Mouse (Mus musculus) midbrain, embryonic 16.5 days (tissue): ENCODE data around the gene Serpine3. TPM values are rescaled to one million over a fixed set of nuclear protein-coding genes. Genes with fewer than 3 reads are reported as not detected.

Experiments used
- ATAC-seq: fragments of 200-750 bp; cut with Nextera tagmentation; 2 replicates; pipeline ENCODE4 v1.8.0; 2017; ENCODE audit warnings: moderate TSS enrichment
- H3K27ac ChIP-seq: fragments of 300-500 bp; sonication (generic); 2 replicates; pipeline ENCODE4 v1.5.1; 2014; ENCODE audit warnings: mild to moderate bottlenecking, low read length, mixed read lengths
- H3K27me3 ChIP-seq: fragments of 300-500 bp; sonication (generic); 2 replicates; pipeline ENCODE4 v1.6.1; 2014; ENCODE audit warnings: low read depth, low read length, mixed read lengths; ENCODE audit not compliant: control insufficient read depth, insufficient read depth
- H3K36me3 ChIP-seq: fragments of 300-500 bp; sonication (generic); 2 replicates; pipeline ENCODE4 v1.6.1; 2014; ENCODE audit warnings: mild to moderate bottlenecking, low read length, moderate library complexity, mixed read lengths; ENCODE audit not compliant: control insufficient read depth, insufficient read depth
- H3K4me1 ChIP-seq: fragments of 300-500 bp; sonication (generic); 2 replicates; pipeline ENCODE4 v1.6.1; 2014; ENCODE audit warnings: mild to moderate bottlenecking, low read length, mixed read lengths; ENCODE audit not compliant: control insufficient read depth, insufficient read depth
- H3K4me2 ChIP-seq: fragments of 300-500 bp; sonication (generic); 2 replicates; pipeline ENCODE4 v1.6.1; 2014; ENCODE audit warnings: mild to moderate bottlenecking, low read length, mixed read lengths
- H3K4me3 ChIP-seq: fragments of 300-500 bp; sonication (generic); 2 replicates; pipeline ENCODE4 v1.5.1; 2014; ENCODE audit warnings: low read depth, mild to moderate bottlenecking, low read length, moderate library complexity, mixed read lengths
- H3K9ac ChIP-seq: fragments of 300-500 bp; sonication (generic); 2 replicates; pipeline ENCODE4 v1.6.1; 2014; ENCODE audit warnings: low read depth, low read length, mixed read lengths
- H3K9me3 ChIP-seq: fragments of 300-500 bp; sonication (generic); replicated peaks from 2 replicates; pipeline ENCODE4 v1.6.1; 2014; ENCODE audit warnings: mild to moderate bottlenecking, low read length, mixed read lengths; ENCODE audit not compliant: control insufficient read depth, poor library complexity, severe bottlenecking
- WGBS: fragments of 180-500 bp; shearing (Covaris S2); extraction: QIAGEN DNeasy Blood & Tissue Kit; methylation state at CpG from one replicate; pipeline ENCODE4 v1.1.7; 2014; 5-methylcytosine and 5-hydroxymethylcytosine counted together
- polyA plus RNA-seq: library from polyadenylated mRNA; unstranded; fragments of >200 nt; fragmentation: Nextera tagmentation; extraction: Ambion mirVana; gene quantifications from 2 replicates; pipeline ENCODE4 v1.2.1, GENCODE M21; 2015

The Serpine3 gene
- polyA plus RNA-seq, 1 experiment from 2014 or later = not detected

DNA sequence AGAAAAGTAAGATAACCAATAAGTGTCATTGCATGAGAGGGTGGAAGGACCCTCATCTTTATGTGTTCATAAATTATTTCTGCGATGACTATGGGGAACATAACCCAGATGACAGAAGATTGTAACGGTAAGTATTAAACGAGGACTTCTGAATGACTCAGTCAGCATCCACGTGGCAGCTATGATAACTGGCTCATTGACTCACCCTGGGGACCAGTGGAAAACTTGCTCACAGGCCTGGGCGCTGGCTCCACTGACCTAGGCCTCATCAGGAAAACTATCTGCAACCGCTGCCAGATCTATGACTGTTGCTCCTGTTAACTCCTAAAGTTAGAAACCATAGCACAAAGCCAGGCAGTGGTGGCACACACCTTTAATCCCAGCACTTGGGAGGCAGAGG lies 15.1 kb upstream of the Serpine3 start:
- Histone ChIP-seq H3K4me3 (no peak overlapping the region), H3K36me3 (no peaks in the 10 kb centered on the region), H3K4me2 (no peak overlapping the region), H3K27me3 (no peaks in the 10 kb centered on the region), H3K4me1 (no peaks in the 10 kb centered on the region), H3K9ac (no peak overlapping the region), H3K9me3 (no peaks in the 10 kb centered on the region), H3K27ac (no peak overlapping the region)
- ATAC-seq = no peak
- 89% methylated on average over 6 of the region's 6 CpGs for WGBS

DNA sequence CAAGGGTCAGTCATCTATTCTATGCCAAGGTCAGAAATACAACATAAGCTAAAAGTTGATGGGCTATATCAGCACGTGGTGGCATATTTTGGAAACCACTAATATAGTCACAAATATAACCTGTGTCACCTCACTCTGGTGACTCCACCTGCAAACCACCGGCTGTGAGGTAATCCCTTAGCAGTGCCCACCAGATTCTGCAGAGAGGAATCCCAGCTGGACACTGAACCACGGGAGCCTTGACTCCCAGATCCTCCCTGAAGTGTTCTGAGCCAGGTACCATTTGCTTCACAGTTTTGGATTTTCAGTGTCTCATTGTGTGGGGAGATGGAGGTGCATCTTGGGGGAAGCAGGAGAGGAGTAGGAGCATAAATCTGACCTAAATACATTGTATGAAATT lies 13.1 kb upstream of the Serpine3 start:
- no peaks in the 10 kb centered on the region for H3K4me1 ChIP-seq
- no peak overlapping the region for H3K4me3 ChIP-seq
- H3K27ac ChIP-seq = no peak overlapping the region
- 69% methylated on average over 3 of the region's 3 CpGs for WGBS
- no peak overlapping the region for H3K4me2 ChIP-seq
- no peak overlapping the region for H3K9ac ChIP-seq
- no peaks in the 10 kb centered on the region for H3K36me3 ChIP-seq
- no peaks in the 10 kb centered on the region for H3K9me3 ChIP-seq
- H3K27me3 ChIP-seq = no peaks in the 10 kb centered on the region
- no peak for ATAC-seq

DNA sequence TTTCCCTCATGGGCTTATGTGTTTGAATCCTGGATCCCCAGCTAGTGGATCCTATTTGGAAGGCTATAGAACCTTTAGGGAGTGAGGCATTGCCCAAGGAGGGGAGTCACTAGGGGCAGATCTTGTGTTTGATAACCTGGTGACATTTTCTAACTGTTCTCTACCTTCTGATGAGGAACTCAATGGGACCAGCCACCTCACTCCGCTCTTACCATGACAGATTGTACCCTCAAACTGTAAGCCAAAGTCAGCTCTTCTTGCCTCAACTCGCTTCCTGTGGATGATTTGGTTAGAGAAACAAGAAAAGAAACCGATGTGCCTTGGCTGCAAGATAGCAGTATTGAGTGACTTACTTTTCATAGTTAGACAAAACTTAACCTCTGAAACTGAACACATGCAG lies 11.7 kb upstream of the Serpine3 start:
- Histone ChIP-seq H3K4me1 (no peaks in the 10 kb centered on the region), H3K9ac (no peak overlapping the region), H3K4me2 (no peak overlapping the region), H3K9me3 (no peaks in the 10 kb centered on the region), H3K27ac (no peak overlapping the region), H3K27me3 (no peaks in the 10 kb centered on the region), H3K36me3 (no peaks in the 10 kb centered on the region), H3K4me3 (no peak overlapping the region)
- ATAC-seq = no peak
- WGBS = 92% methylated on average over 3 of the region's 3 CpGs

DNA sequence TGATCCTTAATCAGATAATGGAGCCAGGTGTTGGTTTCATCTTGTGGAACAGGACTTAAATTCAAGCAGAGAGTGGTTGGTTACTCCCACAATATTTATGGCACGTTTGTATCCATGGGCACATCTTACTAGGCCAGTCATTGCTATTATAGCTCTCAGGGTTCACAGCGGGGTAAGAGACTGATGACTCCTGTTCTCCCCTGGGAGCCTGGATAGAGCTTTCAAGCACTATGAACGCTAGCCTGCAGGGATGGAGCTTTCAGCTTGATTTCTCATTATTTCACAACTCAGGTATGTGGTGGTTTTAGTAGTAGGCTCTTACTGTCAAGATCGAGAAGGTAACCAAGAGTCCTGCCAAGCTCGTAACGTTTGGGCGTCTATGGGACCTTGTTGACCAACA lies 7.5 kb upstream of the Serpine3 start:
- ATAC-seq = no peak
- H3K4me3 ChIP-seq = no peak overlapping the region
- 89% methylated on average over 7 of the region's 7 CpGs for WGBS

DNA sequence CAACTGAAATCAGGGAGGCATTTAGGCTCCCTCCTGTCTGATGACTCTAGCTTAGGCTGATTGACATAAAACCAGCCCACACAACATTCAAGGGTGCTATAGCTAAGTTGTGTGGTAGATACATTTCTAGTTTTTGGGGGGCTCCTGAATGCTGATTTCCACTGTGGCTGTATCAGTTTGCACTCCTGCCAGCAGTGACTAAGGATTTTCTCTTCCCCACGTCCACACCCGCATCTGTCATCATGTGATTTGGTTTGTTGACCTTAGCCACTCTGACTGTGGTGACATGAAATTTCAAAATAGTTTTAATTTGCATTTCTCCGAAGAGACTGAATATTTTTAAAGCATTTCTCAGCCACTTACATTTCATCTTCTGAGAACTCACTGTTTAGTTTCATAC lies 6.0 kb upstream of the Serpine3 start:
- WGBS = 75% methylated on average over 3 of the region's 3 CpGs
- no peaks in the 10 kb centered on the region for H3K4me1 ChIP-seq

More for the DNA sequence above, 7.5 kb upstream of the Serpine3 start:
- Histone ChIP-seq H3K9ac (no peak overlapping the region), H3K27me3 (no peaks in the 10 kb centered on the region), H3K4me1 (no peaks in the 10 kb centered on the region), H3K36me3 (no peaks in the 10 kb centered on the region), H3K4me2 (no peak overlapping the region), H3K9me3 (no peaks in the 10 kb centered on the region), H3K27ac (no peak overlapping the region)

DNA sequence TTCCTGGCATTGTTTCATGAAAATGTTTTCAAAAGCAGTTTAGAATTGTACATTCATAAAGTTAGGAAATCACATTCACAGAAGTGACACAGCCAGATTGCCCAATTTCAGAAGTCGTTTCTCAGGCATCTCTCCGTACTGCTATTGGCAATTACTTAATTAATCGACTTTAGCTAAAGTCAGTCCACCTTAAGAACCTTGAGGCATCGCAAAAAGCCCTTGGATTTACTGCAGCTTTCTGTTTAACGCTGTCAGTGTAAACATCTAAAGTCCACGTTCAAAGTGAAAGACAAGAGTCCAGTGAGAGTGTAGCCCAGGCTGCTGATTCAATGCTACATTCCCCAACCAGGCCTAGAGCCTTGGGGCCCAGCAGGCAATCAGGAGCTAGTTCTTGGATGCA lies 1.1 kb upstream of the Serpine3 start:
- H3K9me3 ChIP-seq = no peaks in the 10 kb centered on the region
- no peaks in the 10 kb centered on the region for H3K27me3 ChIP-seq
- 87% methylated on average over 6 of the region's 6 CpGs for WGBS
- no peak overlapping the region for H3K4me2 ChIP-seq
- no peak overlapping the region for H3K4me3 ChIP-seq
- ATAC-seq = no peak
- no peak overlapping the region for H3K9ac ChIP-seq
- H3K27ac ChIP-seq = no peak overlapping the region
- no peaks in the 10 kb centered on the region for H3K4me1 ChIP-seq
- no peaks in the 10 kb centered on the region for H3K36me3 ChIP-seq

More for the DNA sequence above, 6.0 kb upstream of the Serpine3 start:
- Histone ChIP-seq H3K27me3 (no peaks in the 10 kb centered on the region), H3K27ac (no peak overlapping the region), H3K36me3 (no peaks in the 10 kb centered on the region), H3K9me3 (no peaks in the 10 kb centered on the region), H3K9ac (no peak overlapping the region), H3K4me2 (no peak overlapping the region), H3K4me3 (no peak overlapping the region)
- no peak for ATAC-seq

DNA sequence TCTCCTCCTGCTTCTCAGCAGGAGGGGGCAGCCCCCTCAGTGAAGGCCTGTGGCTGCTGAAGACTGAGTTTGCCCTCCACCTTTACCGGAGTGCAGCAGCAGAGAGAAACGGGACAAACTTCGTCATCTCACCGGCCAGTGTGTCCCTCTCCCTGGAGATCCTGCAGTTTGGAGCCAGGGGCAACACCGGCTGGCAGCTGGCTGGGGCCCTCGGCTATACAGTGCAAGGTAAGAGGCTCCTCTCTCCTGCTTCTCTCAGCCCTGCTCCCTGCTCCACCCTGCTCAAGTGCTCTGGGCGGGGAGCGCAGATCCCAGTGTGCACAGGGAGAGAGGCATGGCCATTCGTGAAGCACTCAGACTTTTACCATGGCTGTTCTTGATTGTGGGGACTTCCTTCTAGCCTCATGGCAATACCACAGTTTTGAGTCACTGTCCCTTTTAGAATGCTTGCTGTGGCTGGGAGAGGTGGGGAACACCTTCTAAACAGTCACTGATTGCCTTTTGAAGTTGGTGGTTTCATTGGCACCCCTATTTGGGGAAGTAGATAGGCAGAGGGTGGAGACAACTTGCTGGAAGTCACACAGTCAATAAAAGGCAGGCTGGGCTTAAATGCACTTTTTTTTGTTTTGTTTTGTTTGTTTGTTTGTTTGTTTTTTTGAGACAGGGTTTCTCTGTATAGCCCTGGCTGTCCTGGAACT lies 1.7 kb downstream of the Serpine3 start:
- no peak overlapping the region for H3K4me2 ChIP-seq
- no peak for ATAC-seq
- no peaks in the 10 kb centered on the region for H3K4me1 ChIP-seq

DNA sequence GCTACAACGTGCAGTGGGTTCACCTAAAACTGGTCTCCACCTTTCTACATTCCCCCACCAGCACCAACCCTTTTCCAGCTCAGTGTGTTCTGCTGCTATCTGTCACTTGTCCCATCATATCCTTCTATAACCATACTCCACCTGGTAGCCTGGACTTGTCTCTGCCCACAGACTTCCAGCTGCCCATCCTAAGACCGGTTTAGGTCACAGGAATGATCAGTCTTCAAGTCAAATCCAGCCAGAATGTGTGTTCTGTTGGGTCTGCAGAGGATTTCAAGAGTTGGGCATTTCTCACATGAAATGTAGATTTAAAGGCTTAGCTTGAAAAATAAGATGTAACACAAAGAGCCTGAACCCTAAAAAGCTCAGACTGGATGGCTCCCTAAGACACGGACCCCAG lies 10.2 kb downstream of the Serpine3 start:
- Histone ChIP-seq H3K4me3 (no peak overlapping the region), H3K4me1 (no peaks in the 10 kb centered on the region), H3K27me3 (no peaks in the 10 kb centered on the region), H3K4me2 (no peak overlapping the region), H3K27ac (no peak overlapping the region), H3K9ac (no peak overlapping the region), H3K9me3 (no peaks in the 10 kb centered on the region), H3K36me3 (no peaks in the 10 kb centered on the region)
- WGBS = 84% methylated on average over 3 of the region's 3 CpGs
- no peak for ATAC-seq

More for the DNA sequence above, 1.7 kb downstream of the Serpine3 start:
- no peaks in the 10 kb centered on the region for H3K9me3 ChIP-seq
- 43% methylated on average over 9 of the region's 9 CpGs for WGBS
- H3K27ac ChIP-seq = no peak overlapping the region
- H3K27me3 ChIP-seq = no peaks in the 10 kb centered on the region
- no peaks in the 10 kb centered on the region for H3K36me3 ChIP-seq
- H3K9ac ChIP-seq = no peak overlapping the region
- no peak overlapping the region for H3K4me3 ChIP-seq

DNA sequence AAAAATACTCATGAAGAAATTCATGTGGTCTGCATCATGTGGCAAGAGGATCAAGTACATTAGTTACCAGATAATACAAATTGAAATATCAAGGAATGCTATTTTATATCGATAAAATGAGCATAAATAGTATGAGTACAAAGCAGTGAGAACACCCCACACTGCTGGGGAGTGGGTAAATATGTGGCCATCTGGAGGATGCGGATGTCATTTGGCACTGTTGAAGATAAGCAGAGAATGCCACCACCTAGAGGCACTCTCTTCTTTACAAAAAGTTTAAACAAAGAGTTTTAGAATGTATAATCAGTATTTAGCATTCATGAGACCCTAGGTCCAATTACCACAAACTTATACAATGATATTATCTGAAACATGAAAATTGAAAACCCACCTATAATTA lies 54.7 kb downstream of the Serpine3 start:
- H3K4me2 ChIP-seq = no peak overlapping the region
- H3K4me3 ChIP-seq = no peak overlapping the region
- no peak overlapping the region for H3K27ac ChIP-seq
- H3K4me1 ChIP-seq = no peaks in the 10 kb centered on the region
- H3K9me3 ChIP-seq = no peaks in the 10 kb centered on the region
- no peak overlapping the region for H3K9ac ChIP-seq
- H3K27me3 ChIP-seq = no peaks in the 10 kb centered on the region
- peaks cover 8% of the 10 kb centered on the region; the same call in 1 of the 2 replicates for H3K36me3 ChIP-seq
- 85% methylated on average over 2 of the region's 2 CpGs for WGBS
- ATAC-seq = no peak
